Mouse (Mus musculus) lung, postnatal 25 days (tissue): Measurements from ENCODE around the gene S100a9.

ENCODE experiments used
- DNase-seq: peaks from one replicate; pipeline ENCODE4 v3.0.0; 2022; ENCODE audit warnings: low spot score

S100a9 gene

GRCm38 (mm10) chr3:90695613-90696012 is at the start of gene S100a9:
TSS of gene S100a9 (minus strand) at chr3:90695721.
- DNase-seq: no peak

- DNase-seq: no peak
These were observed 31.1 kb upstream of the S100a9 start, which contains the start of gene Pglyrp4 for GRCm38 (mm10) chr3:90726606-90727005. TSS of gene Pglyrp4 (plus strand) at chr3:90726906.

- peak; percentile 78 for DNase-seq
These were observed 14.3 kb upstream of the S100a9 start for GRCm38 (mm10) chr3:90709591-90710460.

- DNase-seq: peak; percentile 12
These were observed 13.1 kb upstream of the S100a9 start for GRCm38 (mm10) chr3:90708523-90709202.

GRCm38 (mm10) chr3:90702244-90702643 is 6.7 kb upstream of the S100a9 start:
- DNase-seq: no peak

GRCm38 (mm10) chr3:90693496-90693895 is 2.0 kb downstream of the S100a9 start:
- DNase-seq: no peak

GRCm38 (mm10) chr3:90686835-90687234 is 8.7 kb downstream of the S100a9 start:
- no peak for DNase-seq

GRCm38 (mm10) chr3:90683929-90684328 is 11.6 kb downstream of the S100a9 start:
- no peak for DNase-seq

GRCm38 (mm10) chr3:90678656-90679055 is 16.9 kb downstream of the S100a9 start:
- no peak for DNase-seq

- peak; percentile 39 for DNase-seq
These were observed 26.7 kb downstream of the S100a9 start, which contains the start of gene S100a8 for GRCm38 (mm10) chr3:90668846-90669245. TSS of gene S100a8 (plus strand) at chr3:90668978.

GRCm38 (mm10) chr3:90664219-90664618 is 31.3 kb downstream of the S100a9 start:
- DNase-seq: peak; percentile 23

- no peak for DNase-seq
These were observed 36.0 kb downstream of the S100a9 start for GRCm38 (mm10) chr3:90659364-90660044.

GRCm38 (mm10) chr3:90657405-90657804 is 38.1 kb downstream of the S100a9 start:
- no peak for DNase-seq

- no peak for DNase-seq
These were observed 41.8 kb downstream of the S100a9 start, which contains the start of gene S100a7a for GRCm38 (mm10) chr3:90653717-90654116. TSS of gene S100a7a (plus strand) at chr3:90654017.

GRCm38 (mm10) chr3:90652878-90653508 is 42.5 kb downstream of the S100a9 start:
- DNase-seq: peak; percentile 73

GRCm38 (mm10) chr3:90649832-90650231 is 45.7 kb downstream of the S100a9 start:
- no peak for DNase-seq

GRCm38 (mm10) chr3:90648981-90649380 is 46.5 kb downstream of the S100a9 start:
- DNase-seq: no peak

GRCm38 (mm10) chr3:90647291-90647690 is 48.2 kb downstream of the S100a9 start:
- no peak for DNase-seq

- peak; percentile 51 for DNase-seq
These were observed 51.3 kb downstream of the S100a9 start for GRCm38 (mm10) chr3:90644220-90644619.
